In the genomic region with DNA sequence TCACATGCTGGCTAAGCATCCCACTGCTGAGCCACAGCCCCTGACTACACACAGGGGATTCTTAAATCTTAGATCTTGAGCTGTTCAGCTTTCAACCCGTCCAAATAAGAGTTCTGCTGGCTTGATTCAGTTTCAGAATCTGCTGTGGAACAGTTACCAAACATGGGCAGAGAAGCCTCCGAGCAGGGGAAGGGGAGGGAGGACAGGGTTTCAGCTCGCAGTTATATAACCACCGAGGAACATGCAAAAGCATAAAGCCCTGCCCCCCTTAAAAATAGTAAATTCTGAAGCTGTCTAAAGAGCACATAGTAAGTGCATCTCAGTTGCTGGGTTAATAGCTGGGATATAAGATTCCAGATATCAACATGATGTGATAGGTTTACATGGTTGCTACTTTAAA, we compare ENCODE assay signal across 16 mouse cellular contexts. TPM values are rescaled to one million over a fixed set of nuclear protein-coding genes. Genes with fewer than 3 reads are reported as not detected.
A peak's percentile ranks its signal among the peaks of the same experiment; 100 is the strongest.
DNase-seq lines count a peak whose midpoint lies in the region; ATAC-seq and TF ChIP-seq lines count a peak whose summit lies in the region.
"Had no signal": no experiment of that assay in that cellular context is flagged by ENCODE, and none has a peak within 500 bp of the region (broad histone marks: within the 10 kb centered on the region; RNA-seq: fewer than 3 reads in every experiment).

No protein-coding gene starts in this region.

- H3K27me3 ChIP-seq in intestine, embryonic 15.5 days (replicated peaks): no peaks in the 10 kb centered on the region
- no peaks in the 10 kb centered on the region for H3K27me3 ChIP-seq in stomach, postnatal 0 days (ENCODE audit: control insufficient read depth, insufficient read depth, low read length)
- no peaks in the 10 kb centered on the region for H3K27me3 ChIP-seq in liver, embryonic 12.5 days (replicated peaks)
- H3K27me3 ChIP-seq: embryonic facial prominence, embryonic 13.5 days; heart, embryonic 13.5 days; limb, embryonic 12.5 days; liver, embryonic 15.5 days had no signal

- H3K9me3 ChIP-seq in intestine, embryonic 15.5 days: no peaks in the 10 kb centered on the region
- no peaks in the 10 kb centered on the region for H3K9me3 ChIP-seq in stomach, postnatal 0 days (ENCODE audit: control insufficient read depth, low read length)
- no peaks in the 10 kb centered on the region for H3K9me3 ChIP-seq in liver, embryonic 12.5 days (replicated peaks)
- H3K9me3 ChIP-seq: embryonic facial prominence, embryonic 13.5 days; forebrain, embryonic 10.5 days; heart, embryonic 13.5 days; limb, embryonic 12.5 days; liver, embryonic 15.5 days had no signal

- ATAC-seq in intestine, embryonic 15.5 days: 0 out of 2 replicates have a peak, but pooled peaks have one; percentile 41
- ATAC-seq in stomach, postnatal 0 days (ENCODE audit: low FRiP score, low TSS enrichment): no peak; the same call in 1 of the 2 replicates
- no peak for ATAC-seq in liver, embryonic 12.5 days

- 47% methylated on average over 4 of the region's 4 CpGs for WGBS in intestine, embryonic 15.5 days
- 48% methylated on average over 4 of the region's 4 CpGs for WGBS in stomach, postnatal 0 days
- WGBS in liver, embryonic 12.5 days (ENCODE audit: insufficient replicate concordance): 57% methylated on average over 4 of the region's 4 CpGs

- H3K4me2 ChIP-seq in intestine, embryonic 15.5 days (replicated peaks): no peak overlapping the region
- no peak overlapping the region for H3K4me2 ChIP-seq in stomach, postnatal 0 days (replicated peaks; ENCODE audit: low read depth)
- no peak overlapping the region for H3K4me2 ChIP-seq in liver, embryonic 12.5 days
- H3K4me2 ChIP-seq: embryonic facial prominence, embryonic 13.5 days; heart, embryonic 13.5 days; limb, embryonic 12.5 days; liver, embryonic 15.5 days had no signal

- peak; percentile 24 for DNase-seq in lung, postnatal 10 days
- no peak for DNase-seq in lung, adult 18-20 months
- DNase-seq in NIH3T3 (ENCODE audit: low read depth): peak; percentile 17
- DNase-seq in stomach, postnatal 0 days (ENCODE audit: low spot score): no peak
- DNase-seq in kidney, adult 8-10 months: no peak
- DNase-seq: cerebellum, adult 2 months; kidney, adult 2 months; right cerebral cortex, postnatal 4 days had no signal

- no peaks in the 10 kb centered on the region for H3K4me1 ChIP-seq in intestine, embryonic 15.5 days (replicated peaks)
- H3K4me1 ChIP-seq in stomach, postnatal 0 days (replicated peaks; ENCODE audit: control insufficient read depth, insufficient read depth): no peaks in the 10 kb centered on the region
- no peaks in the 10 kb centered on the region for H3K4me1 ChIP-seq in liver, embryonic 12.5 days
- H3K4me1 ChIP-seq: forebrain, embryonic 10.5 days; limb, embryonic 12.5 days; liver, embryonic 15.5 days had no signal

- no peak for TF ChIP-seq EP300 in stomach, postnatal 0 days (optimal IDR thresholded peaks at IDR 0.05)

- no peak overlapping the region for H3K9ac ChIP-seq in intestine, embryonic 15.5 days
- no peak overlapping the region for H3K9ac ChIP-seq in stomach, postnatal 0 days (ENCODE audit: low read length)
- no peak overlapping the region for H3K9ac ChIP-seq in liver, embryonic 12.5 days
- H3K9ac ChIP-seq: embryonic facial prominence, embryonic 13.5 days; heart, embryonic 13.5 days; limb, embryonic 12.5 days; liver, embryonic 15.5 days had no signal

- H3K36me3 ChIP-seq in intestine, embryonic 15.5 days: no peaks in the 10 kb centered on the region
- no peaks in the 10 kb centered on the region for H3K36me3 ChIP-seq in stomach, postnatal 0 days (ENCODE audit: control insufficient read depth, insufficient read depth, low read length)
- H3K36me3 ChIP-seq in liver, embryonic 12.5 days: no peaks in the 10 kb centered on the region
- H3K36me3 ChIP-seq: embryonic facial prominence, embryonic 13.5 days; forebrain, embryonic 10.5 days; heart, embryonic 13.5 days; limb, embryonic 12.5 days; liver, embryonic 15.5 days had no signal

- H3K4me3 ChIP-seq in intestine, embryonic 15.5 days (replicated peaks): no peak overlapping the region
- H3K4me3 ChIP-seq in stomach, postnatal 0 days (ENCODE audit: low read depth, low read length): no peak overlapping the region
- H3K4me3 ChIP-seq in liver, embryonic 12.5 days: no peak overlapping the region
- H3K4me3 ChIP-seq: embryonic facial prominence, embryonic 13.5 days; forebrain, embryonic 10.5 days; heart, embryonic 13.5 days; limb, embryonic 12.5 days; liver, embryonic 15.5 days; megakaryocyte, embryonic 14.5 days had no signal

- no peak for TF ChIP-seq CTCF in stomach, postnatal 0 days (IDR thresholded peaks at IDR 0.05; ENCODE audit: low read depth)

- H3K27ac ChIP-seq in intestine, embryonic 15.5 days: no peak overlapping the region
- peak overlapping the region; percentile 63; the same call in 1 of the 2 replicates for H3K27ac ChIP-seq in stomach, postnatal 0 days (replicated peaks)
- H3K27ac ChIP-seq in liver, embryonic 12.5 days: no peak overlapping the region
- H3K27ac ChIP-seq: embryonic facial prominence, embryonic 13.5 days; forebrain, embryonic 10.5 days; heart, embryonic 13.5 days; limb, embryonic 12.5 days; liver, embryonic 15.5 days had no signal

RNA-seq across cellular contexts. Expression of a gene that starts 35.5 kb away (rescaled TPM):
- 26.1 and 32.0 TPM in 2 replicates for polyA plus RNA-seq in intestine, embryonic 15.5 days (2015; fragmentation: Nextera tagmentation; extraction: Ambion mirVana)
- polyA plus RNA-seq in stomach, postnatal 0 days (2015; fragmentation: Nextera tagmentation; extraction: Ambion mirVana): 15.5 and 18.3 TPM in 2 replicates
- polyA plus RNA-seq in liver, embryonic 12.5 days (2016; fragmentation: Nextera tagmentation; extraction: Ambion mirVana): 30.3 and 32.0 TPM in 2 replicates

Comparison
In these comparisons a context has a peak if more than half of its experiments do, and no peak if none do; other contexts are left out.
1. DNase-seq: peak in lung, postnatal 10 days (single experiment) and NIH3T3 (single experiment); none in lung, adult 18-20 months (0 of 2), stomach, postnatal 0 days (single experiment) and kidney, adult 8-10 months (0 of 2).